Mouse (Mus musculus) small intestine, adult 2 months (tissue): ENCODE data around the gene Gm13030.

ENCODE experiments used
- CTCF ChIP-seq: fragments of 200-500 bp; IDR thresholded peaks from 2 replicates; pipeline ENCODE4 v1.5.1; 2012; ENCODE audit warnings: low read depth, mild to moderate bottlenecking, control low read depth, inconsistent platforms, low read length, moderate library complexity, mixed read lengths; ENCODE audit not compliant: insufficient replicate concordance, insufficient read length; ENCODE audit errors: extremely low read depth
- POLR2A ChIP-seq: fragments of 200-500 bp; IDR thresholded peaks from 2 replicates; pipeline ENCODE4 v1.6.1; 2012; ENCODE audit warnings: low read depth, mild to moderate bottlenecking, control low read depth, inconsistent platforms, low read length, moderate library complexity

GRCm38 (mm10) chr4:138892655-138893054 lies 18.9 kb upstream of the Gm13030 start:
- TF ChIP-seq POLR2A: no peak
- TF ChIP-seq CTCF: no peak
